Mouse (Mus musculus): Measurements from ENCODE around the gene Polr2b. TPM values are rescaled to one million over a fixed set of nuclear protein-coding genes. Genes with fewer than 3 reads are reported as not detected.
A peak's percentile ranks its signal among the peaks of the same experiment; 100 is the strongest.

Polr2b gene
- 21.8 and 32.0 TPM in 2 replicates for total RNA-seq (2014; rRNA removed; ENCODE audit: low replicate concordance)
- polyA plus RNA-seq (2015; fragmentation: Nextera tagmentation; extraction: Ambion mirVana): 24.0 and 26.4 TPM in 2 replicates

DNA sequence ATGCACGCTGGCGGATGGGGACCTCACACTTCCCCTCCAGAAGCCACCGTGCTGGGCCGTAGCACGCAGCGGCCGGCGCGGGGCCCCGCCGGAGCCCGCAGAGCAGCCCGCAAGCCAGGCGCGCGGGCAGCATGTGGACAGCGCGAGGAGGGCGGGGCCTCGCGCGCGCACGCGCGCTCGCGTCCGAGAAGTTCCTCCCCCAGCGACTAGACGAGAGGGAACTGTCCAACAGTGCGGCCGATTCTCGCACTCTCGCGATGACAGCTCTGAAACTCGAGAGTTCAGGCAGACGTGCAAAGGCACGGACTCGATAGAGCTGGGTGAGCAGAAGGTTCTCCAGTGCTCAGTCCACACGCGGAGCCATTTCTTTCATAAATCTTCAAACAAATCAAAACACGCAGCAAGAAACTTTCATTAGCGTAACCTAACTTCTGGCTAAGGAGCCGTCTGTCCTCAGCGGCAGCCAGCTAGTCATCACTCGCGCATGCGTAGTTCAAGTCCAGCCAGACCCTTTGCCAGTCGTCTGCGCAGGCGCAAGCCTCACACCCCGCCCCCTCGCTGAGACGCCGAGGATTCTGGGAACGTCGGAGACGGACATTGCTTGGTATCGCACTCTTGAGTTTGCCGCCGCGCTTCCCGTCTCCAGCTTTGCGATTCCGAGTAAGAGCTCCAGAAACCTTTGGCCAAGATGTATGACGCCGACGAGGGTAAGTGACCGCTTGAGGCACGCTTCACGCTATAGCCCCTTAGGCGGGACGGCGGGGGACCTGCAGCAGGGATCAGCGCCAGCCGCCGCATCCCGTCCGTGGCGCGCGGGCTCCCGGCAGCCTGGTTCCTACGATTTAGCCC lies at the start of gene Polr2b, which contains the start of gene Noa1:
Gene Polr2b (plus strand): TSS at position 224 of the 849 bp plus-strand sequence.
Gene Noa1 (minus strand): TSS at position 161 of the 849 bp plus-strand sequence.
- peak within 1 kb of the TSS; percentile 90 for H3K27ac ChIP-seq (ENCODE audit: low read depth)
- H3K4me3 ChIP-seq (ENCODE audit: low read depth, low read length): peak within 1 kb of the TSS; percentile 81
- H3K36me3 ChIP-seq (replicated peaks; ENCODE audit: control insufficient read depth, insufficient read depth, low read length): peaks cover 40% of the 10 kb centered on the region
- ATAC-seq (ENCODE audit: insufficient read depth, low read depth) (peak; percentile 95), DNase-seq (ENCODE audit: low spot score) (peak; percentile 97)
- WGBS: under 1% methylated on average over 82 of the region's 85 CpGs
- peak within 1 kb of the TSS; percentile 99 for H3K4me2 ChIP-seq (ENCODE audit: low read depth, low read length)
- no peaks in the 10 kb centered on the region for H3K27me3 ChIP-seq (ENCODE audit: control insufficient read depth, insufficient read depth, low read length)
- 0 out of 2 replicates have a peak, but pooled peaks have one; percentile 62 for TF ChIP-seq EP300 (IDR thresholded peaks at IDR 0.05; ENCODE audit: low read depth)
- TF ChIP-seq CTCF (IDR thresholded peaks at IDR 0.05; ENCODE audit: low read depth): no peak
- H3K9me3 ChIP-seq (replicated peaks; ENCODE audit: control insufficient read depth, low read length): no peaks in the 10 kb centered on the region
- peak within 1 kb of the TSS; percentile 90 for H3K9ac ChIP-seq (replicated peaks; ENCODE audit: low read depth, low read length)
- peaks cover 21% of the 10 kb centered on the region for H3K4me1 ChIP-seq (ENCODE audit: control insufficient read depth, insufficient read depth)

- Histone ChIP-seq H3K9me3 (replicated peaks; ENCODE audit: control insufficient read depth, low read length) (no peaks in the 10 kb centered on the region), H3K4me3 (ENCODE audit: low read depth, low read length) (no peak overlapping the region), H3K27me3 (ENCODE audit: control insufficient read depth, insufficient read depth, low read length) (no peaks in the 10 kb centered on the region), H3K36me3 (replicated peaks; ENCODE audit: control insufficient read depth, insufficient read depth, low read length) (no peaks in the 10 kb centered on the region), H3K27ac (ENCODE audit: low read depth) (no peak overlapping the region), H3K9ac (replicated peaks; ENCODE audit: low read depth, low read length) (no peak overlapping the region), H3K4me1 (ENCODE audit: control insufficient read depth, insufficient read depth) (no peaks in the 10 kb centered on the region), H3K4me2 (ENCODE audit: low read depth, low read length) (no peak overlapping the region)
- 68% methylated on average over 4 of the region's 4 CpGs for whole genome bisulfite sequencing
- ATAC-seq (ENCODE audit: insufficient read depth, low read depth): no peak
- no peak for DNase-seq (ENCODE audit: low spot score)
- TF ChIP-seq CTCF (IDR thresholded peaks at IDR 0.05; ENCODE audit: low read depth) (no peak), EP300 (IDR thresholded peaks at IDR 0.05; ENCODE audit: low read depth) (no peak)
These were observed 48.8 kb upstream of the Polr2b start for GRCm38 (mm10) chr5:77261137-77261536.

GRCm38 (mm10) chr5:77262105-77262504 lies 47.8 kb upstream of the Polr2b start:
- no peak overlapping the region for H3K9ac ChIP-seq (replicated peaks; ENCODE audit: low read depth, low read length)
- no peak overlapping the region for H3K4me3 ChIP-seq (ENCODE audit: low read depth, low read length)
- DNase-seq (ENCODE audit: low spot score) (no peak), ATAC-seq (ENCODE audit: insufficient read depth, low read depth) (no peak)
- TF ChIP-seq EP300 (IDR thresholded peaks at IDR 0.05; ENCODE audit: low read depth) (no peak), CTCF (IDR thresholded peaks at IDR 0.05; ENCODE audit: low read depth) (no peak)
- no peak overlapping the region for H3K4me2 ChIP-seq (ENCODE audit: low read depth, low read length)
- H3K27me3 ChIP-seq (ENCODE audit: control insufficient read depth, insufficient read depth, low read length): no peaks in the 10 kb centered on the region
- 91% methylated on average over 5 of the region's 5 CpGs for WGBS
- no peaks in the 10 kb centered on the region for H3K4me1 ChIP-seq (ENCODE audit: control insufficient read depth, insufficient read depth)
- no peaks in the 10 kb centered on the region for H3K9me3 ChIP-seq (replicated peaks; ENCODE audit: control insufficient read depth, low read length)
- no peaks in the 10 kb centered on the region for H3K36me3 ChIP-seq (replicated peaks; ENCODE audit: control insufficient read depth, insufficient read depth, low read length)
- H3K27ac ChIP-seq (ENCODE audit: low read depth): no peak overlapping the region

- TF ChIP-seq EP300 (IDR thresholded peaks at IDR 0.05; ENCODE audit: low read depth): no peak
- no peak for TF ChIP-seq CTCF (IDR thresholded peaks at IDR 0.05; ENCODE audit: low read depth)
- Histone ChIP-seq H3K4me1 (ENCODE audit: control insufficient read depth, insufficient read depth) (peaks cover 16% of the 10 kb centered on the region), H3K4me3 (ENCODE audit: low read depth, low read length) (peak within 1 kb of the TSS; percentile 97), H3K4me2 (ENCODE audit: low read depth, low read length) (peak within 1 kb of the TSS; percentile 81), H3K9ac (replicated peaks; ENCODE audit: low read depth, low read length) (peak within 1 kb of the TSS; percentile 95), H3K27me3 (ENCODE audit: control insufficient read depth, insufficient read depth, low read length) (no peaks in the 10 kb centered on the region), H3K27ac (ENCODE audit: low read depth) (peak within 1 kb of the TSS; percentile 97), H3K36me3 (replicated peaks; ENCODE audit: control insufficient read depth, insufficient read depth, low read length) (peaks cover 11% of the 10 kb centered on the region), H3K9me3 (replicated peaks; ENCODE audit: control insufficient read depth, low read length) (no peaks in the 10 kb centered on the region)
- DNase-seq (ENCODE audit: low spot score): peak; percentile 50
- under 1% methylated on average over 77 of the region's 78 CpGs for WGBS
- ATAC-seq (ENCODE audit: insufficient read depth, low read depth): peak; percentile 80
These were observed 44.8 kb upstream of the Polr2b start, which contains the start of gene Rest for GRCm38 (mm10) chr5:77265081-77265670. TSS of gene Rest (plus strand) at chr5:77265491.

GRCm38 (mm10) chr5:77265671-77266065 lies 44.3 kb upstream of the Polr2b start:
- Histone ChIP-seq H3K36me3 (replicated peaks; ENCODE audit: control insufficient read depth, insufficient read depth, low read length) (peaks cover 16% of the 10 kb centered on the region), H3K27me3 (ENCODE audit: control insufficient read depth, insufficient read depth, low read length) (no peaks in the 10 kb centered on the region), H3K4me3 (ENCODE audit: low read depth, low read length) (peak overlapping the region; percentile 97), H3K27ac (ENCODE audit: low read depth) (peak overlapping the region; percentile 97), H3K9me3 (replicated peaks; ENCODE audit: control insufficient read depth, low read length) (no peaks in the 10 kb centered on the region), H3K4me1 (ENCODE audit: control insufficient read depth, insufficient read depth) (peaks cover 16% of the 10 kb centered on the region), H3K4me2 (ENCODE audit: low read depth, low read length) (peak overlapping the region; percentile 81), H3K9ac (replicated peaks; ENCODE audit: low read depth, low read length) (peak overlapping the region; percentile 95)
- TF ChIP-seq EP300 (IDR thresholded peaks at IDR 0.05; ENCODE audit: low read depth) (no peak), CTCF (IDR thresholded peaks at IDR 0.05; ENCODE audit: low read depth) (no peak)
- under 1% methylated on average over 29 of the region's 53 CpGs for WGBS
- DNase-seq (ENCODE audit: low spot score) (peak; percentile 64), ATAC-seq (ENCODE audit: insufficient read depth, low read depth) (peak; percentile 81)

All from heart, postnatal 0 days (tissue).